Mouse (Mus musculus) monocyte, adult 2 months (primary cell): Measurements from ENCODE around the gene Tnfaip6.
A peak's percentile ranks its signal among the peaks of the same experiment; 100 is the strongest.

Experiments used
- DNase-seq, 2 experiments: peaks; one replicate each; pipeline ENCODE4 v3.0.0; 2022; ENCODE audit warnings: low spot score in 2 of 2, low read depth in 1 of 2

The Tnfaip6 gene

DNA sequence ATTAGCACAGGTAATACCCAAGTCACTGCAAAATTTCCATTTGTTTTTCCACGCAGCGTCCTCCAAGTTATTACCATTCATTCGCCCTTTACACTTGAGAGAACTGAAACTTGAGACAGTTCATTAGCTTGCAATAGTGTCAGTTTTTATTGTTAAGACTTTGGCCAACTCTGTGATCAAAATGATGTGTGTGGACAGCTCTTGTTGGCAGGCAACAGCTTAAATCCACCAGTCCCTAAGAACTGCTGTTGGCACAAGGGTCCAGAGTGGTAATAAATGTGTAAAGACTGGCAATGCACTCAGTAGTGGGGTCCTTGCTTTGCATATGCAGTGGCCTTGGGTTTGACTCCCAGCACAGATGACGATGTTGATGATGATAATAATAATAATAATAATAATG lies 14.5 kb downstream of the Tnfaip6 start:
- DNase-seq, result no peak

- no peak for DNase-seq
Measured at GRCm38 (mm10) chr2:52053502-52053901, 15.7 kb downstream of the Tnfaip6 start.

DNA sequence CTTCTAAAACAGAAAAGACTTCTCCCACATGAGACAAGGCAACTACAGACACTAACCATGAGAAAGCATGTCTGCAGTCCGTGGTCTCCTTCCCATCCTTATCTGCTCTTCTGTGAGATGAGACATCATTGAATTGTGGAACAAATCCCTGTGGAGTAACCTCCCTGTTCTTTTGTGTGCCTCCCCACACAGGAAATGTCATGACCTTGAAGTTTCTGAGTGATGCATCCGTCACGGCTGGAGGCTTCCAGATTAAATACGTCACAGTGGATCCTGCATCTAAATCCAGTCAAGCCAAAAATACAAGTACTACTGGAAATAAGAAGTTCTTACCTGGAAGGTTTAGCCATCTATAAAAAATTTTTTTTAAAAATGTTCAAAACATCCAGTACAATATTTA lies 17.8 kb downstream of the Tnfaip6 start:
- no peak for DNase-seq

- no peak for DNase-seq
Measured at GRCm38 (mm10) chr2:52057099-52057498, 19.3 kb downstream of the Tnfaip6 start.

GRCm38 (mm10) chr2:52057681-52058080 lies 19.9 kb downstream of the Tnfaip6 start:
- DNase-seq, result no peak

DNA sequence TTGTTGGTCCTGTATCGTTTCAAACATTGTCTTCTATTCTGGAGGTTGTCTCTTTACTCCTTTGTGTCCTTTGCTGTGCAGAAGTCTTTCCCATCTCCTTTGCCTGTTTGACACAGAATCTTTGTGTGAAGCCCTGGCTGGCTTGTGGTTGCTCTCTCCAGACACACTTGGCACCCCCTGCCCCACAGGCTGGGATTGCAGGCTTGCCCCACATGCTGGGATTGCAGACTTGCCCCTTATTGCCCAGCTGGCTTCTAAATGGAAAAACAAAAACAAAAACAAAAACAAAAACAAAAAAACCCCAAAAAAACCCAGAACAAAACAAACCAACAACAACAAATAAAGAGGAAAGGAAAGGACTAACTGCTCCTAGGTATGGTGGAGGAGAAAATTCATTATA lies 30.8 kb downstream of the Tnfaip6 start:
- no peak for DNase-seq

GRCm38 (mm10) chr2:52070816-52071215 lies 33.0 kb downstream of the Tnfaip6 start:
- DNase-seq, result no peak

DNA sequence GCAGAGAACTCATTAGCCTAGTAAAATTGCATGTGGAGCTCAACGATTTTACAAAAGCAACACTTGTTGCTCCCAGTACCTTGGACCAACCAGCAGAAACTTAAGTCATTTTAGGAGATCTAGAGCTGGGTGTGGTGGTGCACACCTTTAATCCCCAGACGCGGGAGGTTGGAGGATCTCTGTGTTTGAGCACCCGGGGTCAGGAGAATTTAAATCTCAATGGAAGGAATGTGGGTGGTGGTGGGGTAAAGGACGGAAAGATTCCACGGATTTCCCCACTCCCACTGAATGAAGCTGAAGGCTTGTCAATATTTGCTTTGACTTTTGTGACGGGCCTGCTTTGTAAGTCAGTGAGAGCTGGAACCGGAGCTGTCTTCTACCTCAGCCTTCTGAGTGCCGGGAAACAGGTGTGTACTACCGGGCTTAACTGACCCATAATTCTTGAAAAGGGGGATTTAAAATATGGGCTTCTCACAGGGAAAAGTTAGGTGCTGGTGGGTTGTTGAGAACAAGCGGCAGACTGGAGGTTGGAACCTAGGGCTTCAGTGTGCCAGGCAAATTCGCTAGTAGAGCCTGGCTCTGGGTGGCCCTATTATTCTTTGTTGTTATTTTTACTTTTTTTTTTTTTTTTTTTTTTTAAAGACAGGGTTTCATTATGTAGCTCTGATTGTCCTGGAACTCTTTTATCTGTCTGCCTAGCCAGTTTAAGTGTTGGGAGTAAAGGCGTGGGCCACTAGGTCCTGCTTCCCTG lies 33.6 kb downstream of the Tnfaip6 start:
- no peak for DNase-seq

DNA sequence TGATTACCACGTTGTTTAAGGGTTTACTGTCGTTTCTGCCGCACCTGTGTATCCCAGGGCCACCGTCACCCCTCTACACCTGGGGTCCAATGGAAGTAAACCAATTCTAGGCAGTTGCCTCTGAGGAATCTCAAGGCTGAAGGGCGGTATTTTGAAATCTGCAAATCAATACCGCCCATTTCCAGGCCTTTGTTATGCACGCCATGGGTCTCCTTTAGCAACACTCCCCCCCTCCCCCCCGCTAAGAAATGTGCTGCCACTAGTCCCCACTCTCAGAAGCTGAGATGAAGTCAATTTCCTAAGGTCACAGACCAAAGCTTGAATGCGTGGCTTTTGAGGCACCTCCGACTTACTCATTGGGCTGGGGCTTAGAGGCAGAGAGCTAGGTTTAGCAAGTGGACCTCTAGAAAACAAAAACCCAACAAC lies 34.3 kb downstream of the Tnfaip6 start:
- no peak for DNase-seq

GRCm38 (mm10) chr2:52072491-52073140 lies 34.8 kb downstream of the Tnfaip6 start, which contains the start of gene Rif1:
TSS of gene Rif1 (plus strand) at chr2:52072832.
- peak; percentile 59 to 60 for DNase-seq

DNA sequence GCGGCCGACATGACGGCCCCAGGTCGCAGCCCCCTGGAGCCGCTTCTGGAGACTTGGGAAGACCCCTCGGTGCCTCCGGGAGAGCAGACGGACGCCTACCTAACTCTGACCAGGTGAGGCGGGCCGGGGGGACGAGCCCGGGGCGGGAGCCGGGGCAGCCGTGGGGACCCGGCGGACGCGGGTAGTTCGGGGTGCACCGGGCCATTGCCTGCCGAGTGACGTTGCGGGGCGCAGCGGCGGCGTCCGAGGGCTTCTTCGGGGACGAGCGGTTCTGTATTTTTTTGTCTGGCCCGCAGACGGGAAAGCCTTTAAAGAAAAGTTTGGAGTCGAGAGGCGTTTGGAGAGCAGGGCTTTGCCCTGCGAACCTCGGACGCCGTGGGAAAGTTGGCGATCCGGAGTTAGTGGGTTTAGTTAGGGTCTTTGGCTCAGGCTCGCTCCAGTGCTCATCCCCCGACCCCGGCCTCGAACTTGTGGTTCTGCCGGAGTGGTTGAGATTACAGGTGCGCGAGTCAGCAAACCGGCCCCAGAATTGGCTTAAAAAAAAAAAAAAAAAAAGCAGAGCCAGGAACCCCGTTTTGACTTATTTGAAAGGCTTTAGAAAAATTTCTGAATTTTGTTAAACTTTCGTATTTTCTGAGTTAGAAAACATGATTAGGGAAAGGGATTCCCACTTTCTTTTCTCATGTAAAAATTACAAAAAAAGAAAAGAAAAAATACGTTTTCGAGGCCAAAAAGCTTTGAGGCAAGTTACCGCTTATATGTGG lies 35.5 kb downstream of the Tnfaip6 start:
- DNase-seq, result peak in 1 of 2 experiments; percentile 7

DNA sequence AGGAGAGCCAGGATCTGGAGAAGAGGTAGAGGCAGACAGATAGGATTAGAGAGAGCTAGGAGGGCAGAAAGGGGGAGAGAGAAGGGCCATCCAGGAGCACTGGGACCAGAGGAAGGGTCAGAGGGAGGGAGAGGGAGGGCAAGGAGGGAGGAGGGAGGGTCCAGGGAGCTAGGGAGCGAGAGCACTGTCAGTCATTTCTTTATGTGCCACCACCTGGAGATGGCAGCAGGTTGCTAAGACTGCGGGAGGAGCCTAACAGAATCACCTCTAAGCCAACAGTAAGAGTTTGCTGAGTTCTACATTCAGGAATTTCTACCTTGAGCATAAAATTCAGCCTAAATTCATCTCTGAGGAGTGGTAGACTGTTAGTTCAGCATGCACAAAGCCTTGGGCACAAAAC lies 40.9 kb downstream of the Tnfaip6 start:
- DNase-seq, result no peak

GRCm38 (mm10) chr2:52084013-52084412 lies 46.2 kb downstream of the Tnfaip6 start:
- DNase-seq, result no peak

GRCm38 (mm10) chr2:52084571-52084970 lies 46.8 kb downstream of the Tnfaip6 start:
- no peak for DNase-seq
